Mouse (Mus musculus): ENCODE measurements around the gene Spaca4. TPM values are rescaled to one million over a fixed set of nuclear protein-coding genes. Genes with fewer than 3 reads are reported as not detected.

Gene Spaca4
- total and polyA plus RNA-seq, 3 experiments = not detected

- in situ Hi-C loops (cut with MboI; ENCODE audit: low pct_ligation_motif_present, low pct_unique_long_range_greater_than_20kb, low sequenced_read_pairs) = loop anchor here (10.0 kb wide), 1 partner anchor 221 kb away; the partner anchor contains the start of gene Bax
- dilution Hi-C loops (cut with MboI; ENCODE audit: extremely low pct_ligation_motif_present, extremely low pct_unique_long_range_greater_than_20kb, low sequenced_read_pairs) = no loop called here
- Histone ChIP-seq H3K9me3 (replicated peaks; ENCODE audit: low read length) (no peaks in the 10 kb centered on the region), H3K4me3 (replicated peaks in 1 of 3; ENCODE audit: low read depth in 2 of 3, low read length in 2 of 3, poor library complexity in 1 of 3) (no peak overlapping the region), H3K79me2 (replicated peaks; ENCODE audit: control insufficient read depth, extremely low read depth, insufficient read depth, poor library complexity, severe bottlenecking) (no peaks in the 10 kb centered on the region), H3K27ac (ENCODE audit: insufficient read depth, low read depth) (no peak overlapping the region), H3K4me2 (ENCODE audit: insufficient read depth, low read depth, poor library complexity, severe bottlenecking) (no peak overlapping the region), H3K27me3 (replicated peaks) (no peaks in the 10 kb centered on the region), H3K4me1 (ENCODE audit: control insufficient read depth in 1 of 2, insufficient read depth in 2 of 2) (peaks cover 43 to 84% of the 10 kb centered on the region in 2 experiments), H3K36me3 (replicated peaks in 1 of 2; ENCODE audit: control insufficient read depth in 1 of 2, insufficient read depth in 1 of 2, low read length in 1 of 2) (no peaks in the 10 kb centered on the region), H3K9ac (ENCODE audit: insufficient read depth, low read depth) (no peak overlapping the region)
- DNase-seq (ENCODE audit: extremely low read depth) = no peak
- no peak for TF ChIP-seq IRF4 (IDR thresholded peaks at IDR 0.05; ENCODE audit: low read depth, low read length)
- TF ChIP-seq E2F4 (IDR thresholded peaks at IDR 0.05; ENCODE audit: insufficient replicate concordance, low read depth, low read length) = no peak
- TF ChIP-seq POLR2AphosphoS2 (IDR thresholded peaks at IDR 0.05; ENCODE audit: low read depth, low read length) = no peak
- no peak for TF ChIP-seq POLR2A (IDR thresholded peaks at IDR 0.05; ENCODE audit: low read depth, low read length)
- no peak for TF ChIP-seq KAT2A (IDR thresholded peaks at IDR 0.05; ENCODE audit: insufficient replicate concordance, low read length)
- TF ChIP-seq USF2 (conservative IDR thresholded peaks at IDR 0.05; ENCODE audit: low read depth, low read length) = no peak
These were observed 39.8 kb downstream of the Spaca4 start for GRCm38 (mm10) chr7:45685811-45686210.

- TF ChIP-seq ZKSCAN1 (IDR thresholded peaks at IDR 0.05; ENCODE audit: borderline replicate concordance, low read depth, low read length) (no peak), RCOR1 (conservative IDR thresholded peaks at IDR 0.05; ENCODE audit: low read depth, low read length) (no peak), JUND (conservative IDR thresholded peaks at IDR 0.05; ENCODE audit: low read depth, low read length) (no peak), ETS1 (conservative IDR thresholded peaks at IDR 0.05; ENCODE audit: low read depth, low read length) (0 out of 2 replicates have a peak, but pooled peaks have one; percentile 18), JUN (IDR thresholded peaks at IDR 0.05; ENCODE audit: insufficient read depth, low read depth, low read length) (no peak), USF2 (conservative IDR thresholded peaks at IDR 0.05; ENCODE audit: low read depth, low read length) (no peak), SIN3A (IDR thresholded peaks at IDR 0.05; ENCODE audit: low read length) (no peak), KAT2A (IDR thresholded peaks at IDR 0.05; ENCODE audit: insufficient replicate concordance, low read length) (no peak)
- H3K9ac ChIP-seq (ENCODE audit: insufficient read depth, low read depth) = no peak within 1 kb of the TSS
- H3K27me3 ChIP-seq (replicated peaks) = no peaks in the 10 kb centered on the region
- peaks cover 34 to 78% of the 10 kb centered on the region in 2 experiments for H3K4me1 ChIP-seq (ENCODE audit: control insufficient read depth in 1 of 2, insufficient read depth in 2 of 2)
- H3K27ac ChIP-seq (ENCODE audit: insufficient read depth, low read depth) = no peak within 1 kb of the TSS
- no peak within 1 kb of the TSS for H3K4me2 ChIP-seq (ENCODE audit: insufficient read depth, low read depth, poor library complexity, severe bottlenecking)
- no peak within 1 kb of the TSS for H3K4me3 ChIP-seq (replicated peaks in 1 of 3; ENCODE audit: low read depth in 2 of 3, low read length in 2 of 3, poor library complexity in 1 of 3)
- peak; percentile 24 for DNase-seq (ENCODE audit: extremely low read depth)
- in situ Hi-C loops (cut with MboI; ENCODE audit: low pct_ligation_motif_present, low pct_unique_long_range_greater_than_20kb, low sequenced_read_pairs) = loop anchor here (5.0 to 10.0 kb wide), 3 partner anchors 46 to 219 kb away; partner anchors contain the start of genes Bax and Mamstr
- dilution Hi-C loops (cut with MboI; ENCODE audit: extremely low pct_ligation_motif_present, extremely low pct_unique_long_range_greater_than_20kb, low sequenced_read_pairs) = no loop called here
- H3K79me2 ChIP-seq (replicated peaks; ENCODE audit: control insufficient read depth, extremely low read depth, insufficient read depth, poor library complexity, severe bottlenecking) = no peaks in the 10 kb centered on the region
- no peaks in the 10 kb centered on the region for H3K9me3 ChIP-seq (replicated peaks; ENCODE audit: low read length)
- no peaks in the 10 kb centered on the region for H3K36me3 ChIP-seq (replicated peaks in 1 of 2; ENCODE audit: control insufficient read depth in 1 of 2, insufficient read depth in 1 of 2, low read length in 1 of 2)
These were observed 42.1 kb downstream of the Spaca4 start, which contains the start of gene Ntn5 for GRCm38 (mm10) chr7:45683396-45684050. Gene Ntn5 (plus strand): TSS chr7:45684022.

Measured in CH12.LX (cell line).